8 mouse cellular contexts compared by ENCODE assay signal in genomic region chr5:114772456-114773203, GRCm38 (mm10). TPM values are rescaled to one million over a fixed set of nuclear protein-coding genes. Genes with fewer than 3 reads are reported as not detected.
DNase-seq lines count a peak whose midpoint lies in the region.

No protein-coding gene starts in this region.

- peak; percentile 46 for DNase-seq in right cerebral cortex, postnatal 14 days
- no peak for DNase-seq in right cerebral cortex, postnatal 36 days (ENCODE audit: low spot score in 2 of 2)
- DNase-seq in embryo, embryonic 10 days (ENCODE audit: low spot score), result peak; percentile 41
- peak; percentile 57 for DNase-seq in heart, adult 8-10 months (ENCODE audit: low spot score)
- peak; percentile 44 for DNase-seq in kidney, adult 9 months
- peak; percentile 74 for DNase-seq in lung, postnatal 10 days
- DNase-seq in spleen, adult 18-20 months, result peak; percentile 71 to 77
- no peak for DNase-seq in frontal cortex, postnatal 14 days (ENCODE audit: low spot score in 2 of 2)

RNA-seq across cellular contexts. Expression of gene Ankrd13a, which starts 1.8 kb away (rescaled TPM):
- 10 to 100 TPM; 28.0 to 34.3 (median 30.1) TPM for total RNA-seq in heart, adult 8-10 months (2022)

RNA-seq across cellular contexts. Expression of gene Git2, which starts 2.7 kb away (rescaled TPM):
- 10 to 100 TPM; 27.9 to 34.6 (median 30.5) TPM for total RNA-seq in heart, adult 8-10 months (2022)

RNA-seq across cellular contexts. Expression of gene 1500011B03Rik, which starts 50.6 kb away (rescaled TPM):
- total RNA-seq in heart, adult 8-10 months (2022), result 1 to 10 TPM; 3.6 to 6.3 (median 4.7) TPM

Comparison
In these comparisons a context has a peak if more than half of its experiments do, and no peak if none do; other contexts are left out.
1. DNase-seq: peak in right cerebral cortex, postnatal 14 days (single experiment), embryo, embryonic 10 days (single experiment), heart, adult 8-10 months (single experiment), kidney, adult 9 months (single experiment), lung, postnatal 10 days (single experiment) and spleen, adult 18-20 months (2 of 2); none in right cerebral cortex, postnatal 36 days (0 of 2) and frontal cortex, postnatal 14 days (0 of 2).